Mouse (Mus musculus) testis, postnatal 14 days (tissue): ENCODE data around the gene Chrna9.

Source experiments
- DNase-seq: peaks from one replicate; pipeline ENCODE4 v3.0.0; 2021; ENCODE audit warnings: low spot score

Chrna9 gene

GRCm38 (mm10) chr5:65934783-65935182, at the start of gene Chrna9:
Chrna9 (plus strand) TSS chr5:65934921.
- no peak for DNase-seq

GRCm38 (mm10) chr5:65885699-65886443, 48.9 kb upstream of the Chrna9 start:
- DNase-seq = no peak

- no peak for DNase-seq
Measured at GRCm38 (mm10) chr5:65888102-65888501, 46.6 kb upstream of the Chrna9 start.

GRCm38 (mm10) chr5:65888998-65889397, 45.7 kb upstream of the Chrna9 start:
- DNase-seq = no peak

- DNase-seq = no peak
Measured at GRCm38 (mm10) chr5:65891251-65891826, 43.4 kb upstream of the Chrna9 start.

GRCm38 (mm10) chr5:65895121-65895692, 39.5 kb upstream of the Chrna9 start:
- DNase-seq = no peak

- DNase-seq = no peak
Measured at GRCm38 (mm10) chr5:65895764-65896163, 39.0 kb upstream of the Chrna9 start.

- DNase-seq = no peak
Measured at GRCm38 (mm10) chr5:65897731-65898130, 37.0 kb upstream of the Chrna9 start.

GRCm38 (mm10) chr5:65898683-65899082, 36.0 kb upstream of the Chrna9 start:
- no peak for DNase-seq

- no peak for DNase-seq
Measured at GRCm38 (mm10) chr5:65900113-65900512, 34.6 kb upstream of the Chrna9 start.

- DNase-seq = no peak
Measured at GRCm38 (mm10) chr5:65900862-65901265, 33.9 kb upstream of the Chrna9 start.

- DNase-seq = no peak
Measured at GRCm38 (mm10) chr5:65901868-65902418, 32.8 kb upstream of the Chrna9 start.

- no peak for DNase-seq
Measured at GRCm38 (mm10) chr5:65902811-65903210, 31.9 kb upstream of the Chrna9 start.

- DNase-seq = no peak
Measured at GRCm38 (mm10) chr5:65904476-65904875, 30.2 kb upstream of the Chrna9 start.

- DNase-seq = no peak
Measured at GRCm38 (mm10) chr5:65908751-65909150, 26.0 kb upstream of the Chrna9 start.

GRCm38 (mm10) chr5:65909321-65909720, 25.4 kb upstream of the Chrna9 start:
- no peak for DNase-seq

- DNase-seq = no peak
Measured at GRCm38 (mm10) chr5:65910398-65910797, 24.3 kb upstream of the Chrna9 start.

GRCm38 (mm10) chr5:65911676-65912075, 23.0 kb upstream of the Chrna9 start:
- DNase-seq = no peak

- DNase-seq = no peak
Measured at GRCm38 (mm10) chr5:65912201-65912600, 22.5 kb upstream of the Chrna9 start.

GRCm38 (mm10) chr5:65913126-65913525, 21.6 kb upstream of the Chrna9 start:
- DNase-seq = no peak

GRCm38 (mm10) chr5:65914342-65914741, 20.4 kb upstream of the Chrna9 start:
- no peak for DNase-seq

- no peak for DNase-seq
Measured at GRCm38 (mm10) chr5:65916930-65917329, 17.8 kb upstream of the Chrna9 start.

- no peak for DNase-seq
Measured at GRCm38 (mm10) chr5:65918601-65919000, 16.1 kb upstream of the Chrna9 start.
